Mouse (Mus musculus) intestine, embryonic 16.5 days (tissue): ENCODE measurements around the gene Cd300c2. TPM values are rescaled to one million over a fixed set of nuclear protein-coding genes. Genes with fewer than 3 reads are reported as not detected.
"Not testable (repeated sequence)": the region's sequence is repeated elsewhere in the genome, so short reads cannot be mapped to it uniquely, and the experiment has no call there.

ENCODE experiments used
- ATAC-seq: fragments of 200-750 bp; cut with Nextera tagmentation; 2 replicates; pipeline ENCODE4 v1.8.0; 2017; ENCODE audit warnings: moderate TSS enrichment, moderate library complexity
- H3K27ac ChIP-seq: fragments of 300-500 bp; sonication (generic); 2 replicates; pipeline ENCODE4 v1.5.1; 2014; ENCODE audit warnings: mild to moderate bottlenecking, low read length
- H3K27me3 ChIP-seq: fragments of 300-500 bp; sonication (generic); replicated peaks from 2 replicates; pipeline ENCODE4 v1.6.1; 2014; ENCODE audit warnings: low read length, control low read depth, mixed read lengths; ENCODE audit not compliant: control insufficient read depth, insufficient read depth
- H3K36me3 ChIP-seq: fragments of 300-500 bp; sonication (generic); 2 replicates; pipeline ENCODE4 v1.6.1; 2014; ENCODE audit warnings: low read length, control low read depth; ENCODE audit not compliant: control insufficient read depth, insufficient read depth
- H3K4me1 ChIP-seq: fragments of 300-500 bp; sonication (generic); 2 replicates; pipeline ENCODE4 v1.6.1; 2014; ENCODE audit warnings: low read length, control low read depth, mixed read lengths; ENCODE audit not compliant: control insufficient read depth, insufficient read depth
- H3K4me2 ChIP-seq: fragments of 300-500 bp; sonication (generic); 2 replicates; pipeline ENCODE4 v1.6.1; 2014; ENCODE audit warnings: low read depth, low read length, control low read depth
- H3K4me3 ChIP-seq: fragments of 300-500 bp; sonication (generic); 2 replicates; pipeline ENCODE4 v1.5.1; 2014; ENCODE audit warnings: mild to moderate bottlenecking, low read length
- H3K9ac ChIP-seq: fragments of 300-500 bp; sonication (generic); 2 replicates; pipeline ENCODE4 v1.6.1; 2014; ENCODE audit warnings: low read depth, low read length
- H3K9me3 ChIP-seq: fragments of 300-500 bp; sonication (generic); 2 replicates; pipeline ENCODE4 v1.6.1; 2016; ENCODE audit warnings: low read length, control low read depth; ENCODE audit not compliant: control insufficient read depth
- WGBS: fragments of 180-500 bp; shearing (Covaris S2); extraction: QIAGEN DNeasy Blood & Tissue Kit; methylation state at CpG from one replicate; pipeline ENCODE4 v1.1.7; 2014; 5-methylcytosine and 5-hydroxymethylcytosine counted together
- polyA plus RNA-seq: library from polyadenylated mRNA; unstranded; fragments of >200 nt; fragmentation: Nextera tagmentation; extraction: Ambion mirVana; gene quantifications from 2 replicates; pipeline ENCODE4 v1.2.1, GENCODE M21; 2015

Cd300c2 gene
- polyA plus RNA-seq, result 2.2 and 3.5 TPM in 2 replicates

DNA sequence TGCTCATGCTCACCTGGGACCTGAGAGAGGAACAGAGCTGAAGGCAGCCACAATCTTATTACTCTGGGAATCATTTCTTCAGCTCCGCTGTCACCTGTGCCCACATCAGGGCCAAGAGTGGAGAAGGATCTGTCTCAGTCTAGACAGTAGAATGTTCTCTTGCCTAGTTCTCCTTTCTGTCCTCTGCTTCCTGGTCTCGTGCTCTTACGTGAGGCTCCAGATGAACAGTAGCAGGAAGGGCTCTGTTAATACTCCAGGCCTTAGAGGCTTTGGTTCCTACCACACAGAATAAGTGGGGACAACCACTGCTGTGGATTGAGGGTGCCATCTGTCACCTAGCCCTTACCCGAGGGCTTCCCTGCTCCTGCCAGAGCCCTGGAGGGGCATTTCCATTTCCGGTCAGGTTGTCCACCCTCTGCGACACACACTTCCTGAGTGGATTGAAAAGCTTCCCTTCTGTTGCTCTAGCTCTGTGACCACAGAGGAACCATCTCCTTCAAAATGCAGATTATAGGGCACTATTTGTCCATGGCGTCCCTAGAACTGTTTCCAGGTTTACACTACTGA lies at the start of gene Cd300c2:
Gene Cd300c2, minus strand, starts transcription at position 407 of the 567 bp plus-strand sequence.
- Histone ChIP-seq H3K36me3 (no peaks in the 10 kb centered on the region), H3K9ac (no peak within 1 kb of the TSS), H3K27me3 (no peaks in the 10 kb centered on the region), H3K4me2 (no peak within 1 kb of the TSS), H3K4me3 (no peak within 1 kb of the TSS), H3K27ac (no peak within 1 kb of the TSS), H3K4me1 (no peaks in the 10 kb centered on the region), H3K9me3 (no peaks in the 10 kb centered on the region)
- no peak for ATAC-seq
- WGBS, result 73% methylated on average over 7 of the region's 7 CpGs

GRCm38 (mm10) chr11:115049282-115049895 lies 47.7 kb upstream of the Cd300c2 start:
- no peaks in the 10 kb centered on the region for H3K36me3 ChIP-seq
- no peaks in the 10 kb centered on the region for H3K27me3 ChIP-seq
- H3K4me1 ChIP-seq, result no peaks in the 10 kb centered on the region
- no peak overlapping the region for H3K4me2 ChIP-seq
- no peak overlapping the region for H3K27ac ChIP-seq
- no peak for ATAC-seq
- 45% methylated on average over 3 of the region's 3 CpGs for WGBS
- no peak overlapping the region for H3K4me3 ChIP-seq
- H3K9ac ChIP-seq, result no peak overlapping the region
- no peaks in the 10 kb centered on the region for H3K9me3 ChIP-seq

DNA sequence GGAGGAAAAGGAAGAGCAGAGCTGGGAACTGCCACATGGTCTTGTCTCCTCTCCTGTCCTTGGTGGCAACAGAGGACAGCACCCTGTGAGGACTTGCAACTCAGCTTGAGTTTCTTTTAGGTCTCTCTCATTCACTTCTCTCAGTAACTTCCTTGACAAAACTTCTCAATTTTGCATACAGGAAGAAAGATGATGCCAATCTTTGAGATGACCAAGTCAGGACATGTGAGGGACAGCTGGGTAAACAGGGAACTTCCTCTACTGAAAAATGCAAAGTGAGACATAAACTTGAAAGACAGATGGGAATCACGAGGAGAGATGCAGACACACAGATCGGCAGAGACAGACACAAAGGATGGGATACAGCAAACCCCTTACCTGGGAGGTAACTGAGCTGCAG lies 46.6 kb upstream of the Cd300c2 start, which contains the start of gene Cd300ld3:
Gene Cd300ld3, minus strand, starts transcription at position 151 of the 400 bp plus-strand sequence.
- Histone ChIP-seq H3K4me1 (no peaks in the 10 kb centered on the region), H3K4me3 (no peak within 1 kb of the TSS), H3K9ac (no peak within 1 kb of the TSS), H3K4me2 (no peak within 1 kb of the TSS), H3K27ac (no peak within 1 kb of the TSS), H3K27me3 (no peaks in the 10 kb centered on the region), H3K36me3 (no peaks in the 10 kb centered on the region), H3K9me3 (no peaks in the 10 kb centered on the region)
- 79% methylated on average over 2 of the region's 2 CpGs for WGBS
- ATAC-seq, result no peak

DNA sequence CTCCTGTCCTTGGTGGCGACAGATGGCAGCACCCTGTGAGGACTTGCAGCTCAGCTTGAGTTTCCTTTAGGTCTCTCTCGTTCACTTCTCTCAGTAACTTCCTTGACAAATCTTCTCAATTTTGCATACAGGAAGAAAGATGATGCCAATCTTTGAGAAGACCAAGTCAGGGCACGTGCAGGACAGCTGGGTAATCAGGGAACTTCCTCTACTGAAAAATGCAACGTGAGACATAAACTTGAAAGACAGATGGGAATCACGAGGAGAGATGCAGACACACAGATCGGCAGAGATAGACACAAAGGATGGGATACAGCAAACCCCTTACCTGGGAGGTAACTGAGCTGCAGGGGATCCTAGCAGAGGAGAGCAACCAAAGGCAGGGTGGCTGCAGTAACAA lies 36.0 kb upstream of the Cd300c2 start, which contains the start of gene Cd300ld5:
Gene Cd300ld5, minus strand, starts transcription at position 101 of the 400 bp plus-strand sequence.
- H3K9ac ChIP-seq, H3K36me3 ChIP-seq, H3K4me1 ChIP-seq, H3K27ac ChIP-seq, H3K27me3 ChIP-seq, H3K4me2 ChIP-seq, H3K9me3 ChIP-seq, ATAC-seq, H3K4me3 ChIP-seq: not testable (repeated sequence)
- no CpG with 5 or more reads among the region's 6 CpGs for WGBS

DNA sequence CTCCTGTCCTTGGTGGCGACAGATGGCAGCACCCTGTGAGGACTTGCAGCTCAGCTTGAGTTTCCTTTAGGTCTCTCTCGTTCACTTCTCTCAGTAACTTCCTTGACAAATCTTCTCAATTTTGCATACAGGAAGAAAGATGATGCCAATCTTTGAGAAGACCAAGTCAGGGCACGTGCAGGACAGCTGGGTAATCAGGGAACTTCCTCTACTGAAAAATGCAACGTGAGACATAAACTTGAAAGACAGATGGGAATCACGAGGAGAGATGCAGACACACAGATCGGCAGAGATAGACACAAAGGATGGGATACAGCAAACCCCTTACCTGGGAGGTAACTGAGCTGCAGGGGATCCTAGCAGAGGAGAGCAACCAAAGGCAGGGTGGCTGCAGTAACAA lies 25.2 kb upstream of the Cd300c2 start, which contains the start of gene Cd300ld4:
Gene Cd300ld4, minus strand, starts transcription at position 101 of the 400 bp plus-strand sequence.
- not testable (repeated sequence) for H3K4me3 ChIP-seq, H3K36me3 ChIP-seq, H3K9me3 ChIP-seq, H3K4me2 ChIP-seq, ATAC-seq, H3K9ac ChIP-seq, H3K27me3 ChIP-seq, H3K27ac ChIP-seq, H3K4me1 ChIP-seq
- WGBS, result no CpG with 5 or more reads among the region's 6 CpGs

- not testable (repeated sequence) for ATAC-seq, H3K4me3 ChIP-seq, H3K36me3 ChIP-seq, H3K9ac ChIP-seq, H3K4me2 ChIP-seq, H3K4me1 ChIP-seq, H3K9me3 ChIP-seq, H3K27me3 ChIP-seq, H3K27ac ChIP-seq
- WGBS, result no CpG with 5 or more reads among the region's 7 CpGs
Observed at GRCm38 (mm10) chr11:115016093-115016492, 14.4 kb upstream of the Cd300c2 start, which contains the start of gene Cd300ld2. Gene Cd300ld2, minus strand, starts transcription at chr11:115016193.

- no peak overlapping the region for H3K27ac ChIP-seq
- H3K4me2 ChIP-seq, result no peak overlapping the region
- no peak overlapping the region for H3K9ac ChIP-seq
- no peak overlapping the region for H3K4me3 ChIP-seq
- H3K9me3 ChIP-seq, result no peaks in the 10 kb centered on the region
- ATAC-seq, result no peak
- no peaks in the 10 kb centered on the region for H3K36me3 ChIP-seq
- H3K4me1 ChIP-seq, result no peaks in the 10 kb centered on the region
- WGBS, result 84% methylated on average over 5 of the region's 5 CpGs
- no peaks in the 10 kb centered on the region for H3K27me3 ChIP-seq
Observed at GRCm38 (mm10) chr11:115004070-115004469, 2.4 kb upstream of the Cd300c2 start.

- Histone ChIP-seq H3K9ac (no peak within 1 kb of the TSS), H3K4me1 (no peaks in the 10 kb centered on the region), H3K36me3 (no peaks in the 10 kb centered on the region), H3K4me3 (no peak within 1 kb of the TSS), H3K27ac (no peak within 1 kb of the TSS), H3K9me3 (no peaks in the 10 kb centered on the region), H3K27me3 (no peaks in the 10 kb centered on the region), H3K4me2 (no peak within 1 kb of the TSS)
- 74% methylated on average over 4 of the region's 4 CpGs for WGBS
- no peak for ATAC-seq
Observed at GRCm38 (mm10) chr11:114989793-114990192, 11.9 kb downstream of the Cd300c2 start, which contains the start of gene Cd300ld. Gene Cd300ld, minus strand, starts transcription at chr11:114989922.

DNA sequence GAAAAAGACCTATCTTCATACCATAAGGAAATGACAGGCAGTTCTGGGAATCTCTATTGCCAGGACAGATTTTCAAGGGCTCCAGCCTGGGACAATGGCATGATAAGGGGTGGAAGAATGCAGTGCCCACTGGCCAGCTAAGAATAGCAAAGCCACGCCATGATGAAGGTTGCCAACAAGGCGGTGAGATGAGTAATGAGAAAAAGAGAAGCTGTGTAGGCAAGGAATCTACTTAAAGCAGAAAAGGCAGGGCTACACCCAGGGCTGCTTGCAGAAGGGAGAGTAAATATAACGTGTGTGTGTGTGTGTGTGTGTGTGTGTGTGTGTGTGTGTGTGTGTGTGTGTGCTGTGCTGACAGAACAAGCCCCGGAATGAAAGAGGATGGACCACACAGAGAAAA lies 19.8 kb downstream of the Cd300c2 start:
- 70% methylated on average over 4 of the region's 4 CpGs for WGBS
- Histone ChIP-seq H3K36me3 (no peaks in the 10 kb centered on the region), H3K9me3 (0 out of 2 replicates have a peak, but pooled peaks cover 2% of the 10 kb centered on the region)

More for the DNA sequence above, 19.8 kb downstream of the Cd300c2 start:
- Histone ChIP-seq H3K4me3 (no peak overlapping the region), H3K27ac (no peak overlapping the region), H3K4me2 (no peak overlapping the region), H3K9ac (no peak overlapping the region), H3K27me3 (no peaks in the 10 kb centered on the region), H3K4me1 (no peaks in the 10 kb centered on the region)
- ATAC-seq, result no peak
